Mouse (Mus musculus) ES-E14 (cell line): ENCODE measurements at regions not wholly inside any gene's neighbourhood (a gene's known extent, or its start where the extent isn't known, plus 50 kb on each side); places are given as distances from the start of the nearest gene placed in this dataset.

Source experiments
- DNase-seq: peaks from one replicate; pipeline ENCODE4 v3.0.0-alpha.2; 2013; ENCODE audit warnings: low read depth, low spot score
- H3K27ac ChIP-seq: 2 replicates; pipeline ENCODE4 v1.5.1; 2012; ENCODE audit warnings: low read depth, mild to moderate bottlenecking, low read length, moderate library complexity, mixed read lengths; ENCODE audit not compliant: poor library complexity, insufficient read depth, severe bottlenecking
- H3K36me3 ChIP-seq: 2 replicates; pipeline ENCODE4 v1.6.1; 2012; ENCODE audit warnings: mild to moderate bottlenecking, low read length, moderate library complexity, mixed read lengths; ENCODE audit not compliant: control insufficient read depth, poor library complexity, insufficient read depth, severe bottlenecking
- H3K4me1 ChIP-seq, 2 experiments: fragments of 150-350 bp in 1 of 2; sonication (generic) in 1 of 2; 2 replicates each; pipeline ENCODE4 v1.6.1; 2012; ENCODE audit warnings: low read length in 2 of 2, mild to moderate bottlenecking in 1 of 2, mixed read lengths in 1 of 2; ENCODE audit not compliant: control insufficient read depth in 2 of 2, insufficient read depth in 2 of 2, poor library complexity in 1 of 2
- H3K4me3 ChIP-seq, 2 experiments: fragments of 150-350 bp in 1 of 2; sonication (generic) in 1 of 2; 2 replicates each; pipeline ENCODE4 v1.5.1; 2012; ENCODE audit warnings: low read length in 2 of 2, low read depth in 1 of 2, mild to moderate bottlenecking in 1 of 2, mixed read lengths in 1 of 2; ENCODE audit not compliant: insufficient read depth in 1 of 2, poor library complexity in 1 of 2, severe bottlenecking in 1 of 2
- H3K9ac ChIP-seq: 2 replicates; pipeline ENCODE4 v1.6.1; 2012; ENCODE audit warnings: low read depth, mild to moderate bottlenecking, low read length, mixed read lengths; ENCODE audit not compliant: poor library complexity, insufficient read depth, severe bottlenecking
- H3K9me3 ChIP-seq: fragments of 150-350 bp; sonication (generic); 2 replicates; pipeline ENCODE4 v1.6.1; 2012; ENCODE audit warnings: low read depth, mild to moderate bottlenecking, low read length; ENCODE audit not compliant: control insufficient read depth, insufficient read depth
- CHD2 ChIP-seq: IDR thresholded peaks from 2 replicates; pipeline ENCODE4 v1.6.1; 2014; ENCODE audit warnings: mild to moderate bottlenecking, low read depth, low read length, inconsistent platforms
- HCFC1 ChIP-seq: IDR thresholded peaks from 2 replicates; pipeline ENCODE4 v1.6.1; 2012; ENCODE audit warnings: low read length, inconsistent platforms, borderline replicate concordance; ENCODE audit not compliant: insufficient read depth
- MAFK ChIP-seq: IDR thresholded peaks from 2 replicates; pipeline ENCODE4 v1.6.1; 2014; ENCODE audit warnings: mild to moderate bottlenecking, low read depth, low read length, inconsistent platforms; ENCODE audit not compliant: insufficient read depth
- ZC3H11A ChIP-seq: IDR thresholded peaks from 2 replicates; pipeline ENCODE4 v1.6.1; 2012; ENCODE audit warnings: low read depth, mild to moderate bottlenecking, inconsistent platforms, low read length, borderline replicate concordance
- ZNF384 ChIP-seq: IDR thresholded peaks from 2 replicates; pipeline ENCODE4 v1.6.1; 2012; ENCODE audit warnings: low read depth, low read length, inconsistent platforms
- in situ Hi-C, 2 experiments: fragments of 600-800 bp; cut with MboI; formaldehyde crosslinking; loops; one replicate each; pipeline ENCODE4 v1.15.1; 2025; ENCODE audit warnings: low sequenced_read_pairs in 2 of 2, inconsistent platforms in 1 of 2; ENCODE audit not compliant: unreplicated experiment in 2 of 2

- no peak overlapping the region for H3K4me3 ChIP-seq
- in situ Hi-C loops = no loop called here
- H3K36me3 ChIP-seq = no peaks in the 10 kb centered on the region
- H3K27ac ChIP-seq = no peak overlapping the region
- no peak overlapping the region for H3K9ac ChIP-seq
- no peaks in the 10 kb centered on the region; a peak in 1 of 4 replicates for H3K4me1 ChIP-seq
- no peak for DNase-seq
- TF ChIP-seq ZC3H11A (no peak), ZNF384 (no peak), HCFC1 (no peak)
- no peaks in the 10 kb centered on the region for H3K9me3 ChIP-seq
These were observed 183.8 kb downstream of the Pdcd6ip start for GRCm38 (mm10) chr9:113524307-113524706.

GRCm38 (mm10) chr9:113523173-113523572, 184.9 kb downstream of the Pdcd6ip start:
- Histone ChIP-seq H3K9me3 (no peaks in the 10 kb centered on the region), H3K9ac (no peak overlapping the region), H3K27ac (no peak overlapping the region), H3K4me1 (peaks cover 0 to 2% of the 10 kb centered on the region in 2 experiments; a peak in 1 of 4 replicates), H3K4me3 (no peak overlapping the region), H3K36me3 (no peaks in the 10 kb centered on the region)
- no peak for DNase-seq
- in situ Hi-C loops = no loop called here
- TF ChIP-seq MAFK (no peak), CHD2 (no peak), ZC3H11A (no peak), ZNF384 (no peak), HCFC1 (no peak)

GRCm38 (mm10) chr9:113519727-113520126, 188.3 kb downstream of the Pdcd6ip start:
- H3K9me3 ChIP-seq = no peaks in the 10 kb centered on the region
- H3K4me3 ChIP-seq = peak overlapping the region; percentile 6 to 46; a peak in 2 of 4 replicates
- H3K4me1 ChIP-seq = peaks cover 0 to 2% of the 10 kb centered on the region in 2 experiments; a peak in 1 of 4 replicates
- H3K9ac ChIP-seq = no peak overlapping the region
- H3K27ac ChIP-seq = no peak overlapping the region
- DNase-seq = no peak
- in situ Hi-C loops = no loop called here
- TF ChIP-seq ZC3H11A (no peak), ZNF384 (no peak), CHD2 (no peak), HCFC1 (no peak), MAFK (no peak)
- H3K36me3 ChIP-seq = no peaks in the 10 kb centered on the region

GRCm38 (mm10) chr9:113518482-113518881, 189.6 kb downstream of the Pdcd6ip start:
- DNase-seq = no peak
- Histone ChIP-seq H3K9ac (no peak overlapping the region), H3K4me3 (no peak overlapping the region), H3K9me3 (no peaks in the 10 kb centered on the region), H3K36me3 (no peaks in the 10 kb centered on the region), H3K4me1 (peaks cover 0 to 2% of the 10 kb centered on the region in 2 experiments; a peak in 1 of 4 replicates), H3K27ac (no peak overlapping the region)
- TF ChIP-seq CHD2 (no peak), MAFK (no peak), ZNF384 (no peak), HCFC1 (no peak), ZC3H11A (no peak)
- in situ Hi-C loops = no loop called here

- Histone ChIP-seq H3K4me3 (no peak overlapping the region), H3K27ac (no peak overlapping the region), H3K36me3 (no peaks in the 10 kb centered on the region), H3K9ac (no peak overlapping the region), H3K9me3 (no peaks in the 10 kb centered on the region), H3K4me1 (peaks cover 0 to 2% of the 10 kb centered on the region in 2 experiments; a peak in 1 of 4 replicates)
- DNase-seq = no peak
- TF ChIP-seq ZNF384 (no peak), CHD2 (no peak), ZC3H11A (no peak), HCFC1 (no peak), MAFK (no peak)
- in situ Hi-C loops = no loop called here
These were observed 190.3 kb downstream of the Pdcd6ip start for GRCm38 (mm10) chr9:113517756-113518155.
